Mouse (Mus musculus) cerebellum, postnatal 10 days (tissue): ENCODE measurements at regions not wholly inside any gene's neighbourhood (a gene's known extent, or its start where the extent isn't known, plus 50 kb on each side); places are given as distances from the start of the nearest gene placed in this dataset.

Experiments used
- DNase-seq, 2 experiments: peaks; one replicate each; pipeline ENCODE4 v3.0.0; 2021; ENCODE audit warnings: mixed read lengths in 2 of 2

DNA sequence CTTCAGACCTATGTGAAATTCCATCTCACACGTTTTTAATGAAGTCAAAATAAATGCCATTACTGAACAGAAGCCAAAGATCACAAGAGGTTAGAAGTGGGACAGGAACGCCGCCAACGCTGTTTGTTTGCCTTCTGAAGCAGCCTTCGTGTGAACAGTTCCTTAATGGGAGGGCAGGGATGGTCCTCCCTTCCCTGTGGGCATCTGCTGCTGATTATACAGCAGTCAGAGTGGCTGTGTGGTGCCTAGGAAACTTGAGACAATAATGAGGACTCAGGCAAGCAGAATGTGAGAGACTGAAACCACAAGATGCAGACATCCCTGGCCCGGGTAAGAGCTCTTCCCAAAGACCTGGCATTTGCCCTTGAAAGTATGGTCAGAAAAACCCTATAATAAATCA lies 164.3 kb downstream of the Cxcl12 start:
- no peak for DNase-seq

DNA sequence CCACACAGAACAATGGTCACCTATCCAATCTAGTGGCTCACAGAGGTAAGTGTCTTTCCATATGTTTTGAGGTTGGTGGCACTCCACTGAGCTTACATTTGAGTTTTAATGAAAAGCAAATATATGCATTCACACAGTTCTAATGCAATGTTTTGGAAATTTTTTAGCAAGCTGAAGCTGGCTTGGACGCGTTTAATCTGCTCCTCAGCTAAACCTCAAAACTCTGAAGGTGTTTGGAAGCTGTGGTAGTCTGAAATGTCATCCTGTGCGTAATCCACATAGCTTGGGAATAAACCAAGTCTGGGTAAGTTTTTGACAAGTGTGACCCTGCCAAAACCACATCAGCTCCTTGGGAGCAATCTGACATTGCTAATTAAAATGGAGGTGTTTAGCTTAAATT lies 173.8 kb downstream of the Cxcl12 start:
- no peak for DNase-seq

DNA sequence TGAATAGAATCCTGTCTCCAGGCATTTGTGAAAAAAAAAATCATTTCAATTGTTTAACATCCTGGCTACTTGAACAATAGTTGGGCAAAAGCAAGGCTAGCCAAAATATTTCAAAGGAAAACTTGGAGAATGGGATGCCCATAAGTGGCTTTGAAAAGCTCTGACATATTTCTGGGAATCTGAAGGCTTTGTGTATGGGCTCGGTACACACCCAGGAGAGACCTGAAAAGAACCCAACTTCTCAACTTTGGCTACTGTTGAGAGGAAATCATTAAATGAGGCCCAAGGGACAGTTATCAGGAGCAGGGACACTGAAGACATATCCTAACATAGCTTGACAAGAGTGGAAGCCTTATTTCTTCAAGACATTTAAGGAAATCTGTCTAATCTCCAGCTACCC lies 179.0 kb downstream of the Cxcl12 start:
- DNase-seq: no peak

DNA sequence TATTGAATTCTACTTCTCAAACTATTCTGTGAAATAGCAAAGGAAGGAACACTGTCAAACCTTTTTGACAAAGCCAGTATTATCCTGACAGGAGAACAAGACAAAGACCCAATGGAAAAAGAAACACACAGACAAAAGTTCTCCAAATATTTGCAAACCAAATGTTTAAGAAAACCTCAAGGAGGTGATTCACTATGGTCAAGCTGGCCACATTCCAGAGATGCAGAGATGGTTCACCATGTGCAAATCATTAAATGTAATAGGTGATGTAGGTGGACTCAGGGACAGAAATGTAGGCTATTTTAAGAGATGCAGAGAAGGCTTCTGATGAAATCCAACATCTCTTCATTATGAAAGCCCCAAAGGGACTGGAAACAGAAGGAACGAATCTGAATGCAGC lies 183.5 kb downstream of the Cxcl12 start:
- peak; percentile 19 to 47 for DNase-seq

DNA sequence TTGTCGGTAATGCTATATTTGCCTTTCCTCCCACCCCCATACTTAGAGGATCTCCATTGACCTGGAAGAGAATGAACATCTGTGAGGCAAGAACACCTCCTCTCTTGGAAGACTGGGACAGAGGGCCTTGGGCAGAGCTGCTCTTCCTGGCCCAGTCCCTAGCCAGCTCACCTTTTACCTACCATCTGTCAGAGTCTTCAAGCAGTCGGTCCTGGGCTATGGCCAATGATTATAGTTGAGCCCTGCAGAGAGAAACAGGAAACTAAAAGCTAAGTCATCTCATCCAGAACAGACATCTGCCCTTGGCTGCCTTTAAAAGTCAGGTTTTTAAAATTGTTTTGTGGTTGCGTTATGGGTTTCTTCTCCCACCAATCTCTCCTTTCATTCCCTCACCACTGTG lies 184.8 kb downstream of the Cxcl12 start:
- DNase-seq: peak; percentile 75 to 78

DNA sequence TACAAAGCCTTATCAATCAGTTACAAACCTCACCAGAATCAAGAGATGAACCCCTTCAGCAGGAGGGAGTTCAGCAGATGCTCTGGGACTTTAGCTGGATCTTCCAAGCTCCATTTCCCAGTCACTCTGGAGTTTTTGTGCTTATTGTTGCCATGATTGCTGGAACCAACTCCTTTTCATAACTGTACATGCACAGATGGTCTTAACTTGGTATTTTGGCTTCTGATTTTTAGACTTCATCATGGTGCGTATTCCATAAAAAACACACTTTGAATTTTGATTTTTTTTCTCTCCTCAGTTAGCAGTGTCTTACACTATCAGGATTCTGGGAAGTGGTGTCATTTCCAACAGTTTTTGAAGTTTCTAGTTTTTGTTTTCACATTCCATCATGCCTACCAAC lies 187.8 kb downstream of the Cxcl12 start:
- DNase-seq: no peak

- DNase-seq: no peak
Observed at GRCm38 (mm10) chr6:117359401-117359800, 191.1 kb downstream of the Cxcl12 start.

DNA sequence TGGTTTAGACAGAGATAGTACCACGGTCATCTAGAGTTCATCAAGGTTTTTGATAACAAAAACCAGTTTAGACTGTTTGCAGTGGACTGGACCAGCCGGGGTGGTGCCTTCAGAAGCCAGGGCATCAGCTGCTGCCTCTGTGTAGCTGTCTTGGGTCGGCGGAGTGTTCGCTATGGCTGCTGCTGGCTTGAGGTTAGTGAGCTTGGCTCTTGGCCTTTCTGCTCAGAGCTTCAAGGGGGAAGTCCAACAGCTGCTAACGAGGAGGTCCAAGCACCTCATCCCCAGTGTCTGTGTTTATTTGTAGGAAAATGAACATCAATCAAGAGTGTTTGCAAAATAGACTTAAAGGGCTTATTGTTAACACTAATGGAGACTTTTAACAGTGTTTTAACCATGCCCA lies 198.2 kb downstream of the Cxcl12 start:
- peak; percentile 13 to 26 for DNase-seq

GRCm38 (mm10) chr6:117375989-117376388 lies 207.7 kb downstream of the Cxcl12 start:
- DNase-seq: peak in 1 of 2 experiments; percentile 25

- DNase-seq: no peak
Observed at GRCm38 (mm10) chr6:117379904-117380303, 211.6 kb downstream of the Cxcl12 start.

- DNase-seq: no peak
Observed at GRCm38 (mm10) chr6:117390233-117390848, 222.0 kb downstream of the Cxcl12 start.

- DNase-seq: no peak
Observed at GRCm38 (mm10) chr6:117393480-117393879, 225.1 kb downstream of the Cxcl12 start.

- DNase-seq: peak in 1 of 2 experiments; percentile 5
Observed at GRCm38 (mm10) chr6:117405589-117406311, 237.4 kb downstream of the Cxcl12 start.

GRCm38 (mm10) chr6:117406312-117406595 lies 237.9 kb downstream of the Cxcl12 start:
- DNase-seq: no peak

DNA sequence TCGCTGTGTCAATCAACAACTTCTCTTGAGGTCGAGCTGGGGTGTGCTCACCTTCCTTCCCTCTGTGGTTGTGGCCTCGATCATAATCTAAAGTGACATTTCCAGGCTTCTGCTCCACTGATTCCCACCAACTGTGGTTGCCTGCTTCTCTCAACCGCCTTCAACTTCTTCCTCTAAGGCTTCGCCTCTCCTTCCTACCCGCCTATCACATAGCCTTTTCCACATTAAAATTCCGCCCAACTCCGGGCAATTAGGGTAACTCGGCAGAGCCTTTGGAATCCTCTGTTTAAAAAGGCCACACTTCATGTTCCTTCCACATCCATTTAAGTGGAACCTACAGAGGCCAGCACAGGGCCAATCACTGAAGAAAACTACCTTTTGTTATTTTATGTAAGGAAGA lies 238.4 kb downstream of the Cxcl12 start:
- DNase-seq: peak in 1 of 2 experiments; percentile 21

GRCm38 (mm10) chr6:117407206-117407858 lies 239.0 kb downstream of the Cxcl12 start:
- DNase-seq: peak in 1 of 2 experiments; percentile 17

DNA sequence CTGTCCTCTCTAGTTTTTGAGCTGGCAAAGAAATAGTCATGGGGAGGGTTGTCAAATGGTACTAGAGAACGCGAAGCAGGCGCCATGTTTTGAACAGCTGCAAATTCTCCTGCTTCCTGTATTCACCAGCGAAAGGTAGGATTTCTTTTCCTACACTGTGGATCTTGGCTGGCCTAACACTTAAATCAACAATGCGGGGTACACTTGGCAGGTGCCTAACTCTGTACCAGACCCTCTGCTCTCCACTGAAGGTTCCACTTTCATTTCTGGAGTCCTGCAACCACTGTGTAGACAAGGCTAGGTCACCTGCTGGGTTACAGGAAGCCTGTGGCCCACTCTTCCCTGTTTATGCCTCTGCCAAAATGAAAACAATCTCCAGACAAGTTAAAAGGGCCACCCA lies 239.6 kb downstream of the Cxcl12 start:
- no peak for DNase-seq

DNA sequence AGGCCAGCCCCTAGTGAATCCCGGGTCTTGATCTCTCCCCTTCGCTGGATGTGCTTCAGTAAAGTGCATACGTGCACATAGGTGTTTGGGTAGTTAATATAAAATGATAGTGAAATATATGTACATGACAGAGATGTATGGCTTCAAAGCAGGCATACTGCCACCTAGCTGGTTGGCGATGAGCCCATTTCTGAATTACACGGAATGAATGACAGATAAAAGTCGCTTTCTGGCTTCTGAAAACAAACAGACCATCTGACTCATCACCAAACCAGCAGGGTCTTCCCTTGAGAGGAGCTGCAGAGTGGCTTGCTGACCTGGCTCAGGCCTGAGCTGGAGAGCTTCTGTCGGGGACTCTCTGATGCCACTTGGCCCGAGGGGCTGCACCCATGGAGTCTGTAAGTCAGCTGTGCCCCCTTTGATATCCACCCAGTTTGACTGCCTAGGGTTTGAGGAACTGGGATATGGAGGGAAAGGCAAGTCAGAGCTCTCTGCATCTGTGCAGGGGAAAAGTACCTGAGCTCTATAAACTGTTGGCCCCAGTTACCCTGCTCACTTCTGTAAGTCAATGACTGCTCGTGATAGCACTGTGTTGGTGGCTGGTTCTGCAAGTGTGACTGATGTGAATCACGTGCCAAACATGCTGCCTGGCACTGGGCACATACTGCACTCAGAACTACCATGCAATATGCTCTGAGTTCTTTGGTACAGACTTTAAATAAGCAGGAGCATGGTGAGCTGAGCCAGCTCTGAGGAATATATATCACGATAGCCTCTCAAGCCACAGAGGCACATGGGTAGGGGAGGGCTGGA lies 240.8 kb downstream of the Cxcl12 start:
- DNase-seq: peak; percentile 70 to 71

- no peak for DNase-seq
Observed at GRCm38 (mm10) chr6:117414926-117415325, 246.6 kb downstream of the Cxcl12 start.

DNA sequence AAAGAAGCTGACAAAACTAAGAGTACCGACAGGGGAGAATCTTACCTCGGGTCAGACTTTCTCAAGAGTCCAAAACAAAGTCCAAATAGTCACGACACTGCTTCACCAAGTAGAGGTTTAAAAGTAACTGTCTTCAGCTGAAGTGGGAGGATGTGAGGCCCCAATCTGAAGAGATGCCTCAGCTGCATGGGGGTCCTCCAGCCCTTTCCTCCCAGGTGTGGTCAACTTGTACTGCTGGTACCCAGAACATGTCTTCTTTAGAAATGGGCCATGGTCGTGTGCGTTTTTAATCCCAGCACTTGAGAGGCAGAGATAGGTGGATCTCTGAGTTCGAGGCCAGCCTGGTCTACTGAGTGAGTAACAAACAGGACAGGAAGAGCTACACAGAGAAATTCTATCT lies 247.6 kb downstream of the Cxcl12 start:
- DNase-seq: no peak

DNA sequence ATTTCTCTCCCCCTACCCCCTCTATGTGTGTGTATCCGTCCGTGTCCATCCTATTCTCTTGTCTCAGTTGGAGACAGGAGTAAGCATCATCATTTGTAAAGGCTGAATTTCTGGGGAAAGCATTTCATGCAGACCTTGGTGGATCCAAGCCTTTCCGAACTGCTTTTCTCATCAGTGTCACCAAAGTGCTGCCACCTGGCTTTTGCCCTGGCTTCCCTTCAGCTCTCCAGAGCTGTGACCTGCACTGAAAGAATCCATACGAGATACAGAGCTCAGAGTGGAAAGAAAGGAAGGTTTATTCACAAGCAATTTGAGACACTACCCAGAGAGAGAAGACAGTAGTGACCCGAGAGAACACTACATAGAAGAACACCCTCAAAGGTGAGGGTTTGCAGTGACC lies 248.1 kb downstream of the Cxcl12 start:
- peak; percentile 55 to 61 for DNase-seq

DNA sequence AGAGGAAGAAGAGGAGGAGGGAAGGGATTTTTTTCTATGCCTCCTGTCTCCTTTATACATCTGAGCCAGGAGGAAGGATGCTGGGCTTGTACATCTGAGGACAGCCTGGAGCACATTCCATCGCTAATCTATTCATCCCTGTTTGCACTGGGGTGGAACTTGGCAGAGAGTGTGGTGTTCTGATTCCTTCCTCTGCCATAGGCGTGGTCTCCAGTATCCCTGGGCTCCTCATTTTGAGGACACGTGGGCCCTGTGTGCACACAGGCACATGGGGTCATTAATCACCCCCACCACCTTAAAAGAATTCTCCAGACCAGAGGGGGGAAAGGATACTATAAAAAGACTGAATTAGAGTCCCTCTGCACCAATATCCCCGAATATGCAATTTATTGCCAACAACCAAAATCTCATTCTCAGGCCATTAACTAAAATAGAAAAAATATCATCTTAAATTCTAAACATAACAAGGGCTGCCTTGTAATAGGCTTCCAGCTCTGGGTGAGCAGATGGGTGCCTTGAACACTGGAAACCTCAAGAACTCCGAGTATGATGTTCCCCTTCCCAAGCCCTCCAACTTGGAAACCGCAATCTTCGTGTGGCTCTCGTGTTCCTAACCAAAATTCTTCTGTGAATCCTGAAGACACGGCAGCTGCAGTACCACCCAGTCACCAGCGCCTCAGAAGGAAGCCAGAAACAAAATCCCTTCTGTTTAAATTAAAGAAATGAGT lies 254.7 kb downstream of the Cxcl12 start:
- no peak for DNase-seq

DNA sequence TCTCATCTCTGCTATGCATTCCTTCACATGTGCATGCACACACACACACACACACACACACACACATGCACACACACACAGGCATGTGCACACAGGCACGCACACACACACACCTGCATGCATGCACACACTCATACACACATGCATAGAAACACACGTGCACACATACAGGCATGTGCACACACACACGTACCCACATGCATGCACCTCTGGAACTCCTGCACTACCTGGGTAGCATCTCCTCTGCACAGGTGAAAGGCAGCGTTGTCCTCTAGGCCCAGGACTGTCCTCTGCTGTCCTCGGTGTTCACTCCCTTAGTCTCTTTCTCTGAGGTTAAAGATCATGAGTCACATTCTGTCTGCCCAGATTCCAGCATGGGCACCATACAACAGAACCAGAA lies 258.0 kb downstream of the Cxcl12 start:
- no peak for DNase-seq
